Mouse (Mus musculus): ENCODE measurements around the gene Gps1.

DNA sequence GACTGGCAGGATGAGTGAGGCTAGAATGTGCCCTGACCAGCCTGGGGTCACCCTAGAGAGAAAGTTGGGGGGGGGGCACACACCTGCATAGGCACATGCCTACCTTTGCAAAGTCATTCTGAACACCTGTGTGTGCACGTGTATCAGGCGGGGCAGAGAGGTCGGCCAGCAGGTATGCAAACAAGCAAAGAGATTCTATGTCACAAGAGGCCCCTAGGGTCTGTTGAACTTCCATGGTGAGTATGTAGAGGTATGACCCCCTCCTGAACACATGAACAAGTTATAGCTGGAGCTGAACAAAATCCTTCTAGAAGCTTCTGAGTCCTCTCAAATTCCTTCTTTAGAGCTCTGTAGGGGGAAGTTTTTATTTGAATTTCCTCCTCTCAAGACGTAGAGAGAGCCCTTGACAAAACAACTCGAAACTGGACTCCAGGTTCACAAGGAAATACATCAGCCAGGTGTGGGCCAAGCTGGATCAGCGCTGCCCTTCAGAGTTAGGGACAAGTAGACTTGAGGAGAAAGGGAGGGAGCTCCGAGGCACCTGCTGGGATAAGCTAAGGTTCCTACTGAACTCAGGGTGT is 39.9 kb upstream of the Gps1 start:
- no peak for TF ChIP-seq TCF12 (IDR thresholded peaks at IDR 0.05; ENCODE audit: low read depth, low read length)
- TF ChIP-seq BHLHE40 (IDR thresholded peaks at IDR 0.05; ENCODE audit: borderline replicate concordance, low read depth, low read length) = no peak
- no peak for TF ChIP-seq CTCF (IDR thresholded peaks at IDR 0.05 in 2 of 3, conservative IDR thresholded peaks at IDR 0.05 in 1 of 3; ENCODE audit: control insufficient read depth in 1 of 3, insufficient read depth in 1 of 3, low read depth in 2 of 3, low read length in 3 of 3, poor library complexity in 1 of 3, severe bottlenecking in 1 of 3)
- no peak for TF ChIP-seq MAX (IDR thresholded peaks at IDR 0.05; ENCODE audit: low read length)
- no peak for TF ChIP-seq USF2 (IDR thresholded peaks at IDR 0.05; ENCODE audit: borderline replicate concordance in 1 of 2, insufficient read depth in 1 of 2, low read depth in 1 of 2, low read length in 2 of 2)
- no peak for TF ChIP-seq POLR2A (IDR thresholded peaks at IDR 0.05; ENCODE audit: control insufficient read depth in 1 of 2, insufficient read depth in 1 of 2, low read depth in 1 of 2, low read length in 2 of 2, poor library complexity in 1 of 2)
- no peak for TF ChIP-seq CHD2 (IDR thresholded peaks at IDR 0.05; ENCODE audit: low read length)
- TF ChIP-seq ZC3H11A (IDR thresholded peaks at IDR 0.05; ENCODE audit: low read depth, low read length) = no peak
- TF ChIP-seq HCFC1 (IDR thresholded peaks at IDR 0.05; ENCODE audit: low read depth, low read length) = no peak
- no peak for TF ChIP-seq E2F4 (IDR thresholded peaks at IDR 0.05; ENCODE audit: borderline replicate concordance, low read depth, low read length)
- TF ChIP-seq CHD1 (IDR thresholded peaks at IDR 0.05; ENCODE audit: low read depth, low read length) = no peak
- TF ChIP-seq ZMIZ1 (IDR thresholded peaks at IDR 0.05; ENCODE audit: low read depth, low read length) = no peak
- no peak for TF ChIP-seq NELFE (IDR thresholded peaks at IDR 0.05; ENCODE audit: low read depth, low read length)
- no peak for TF ChIP-seq EP300 (IDR thresholded peaks at IDR 0.05; ENCODE audit: low read depth in 1 of 2, low read length in 2 of 2)
